Mouse (Mus musculus): ENCODE results near the gene Abcd1. TPM values are rescaled to one million over a fixed set of nuclear protein-coding genes. Genes with fewer than 3 reads are reported as not detected.

Abcd1 gene
- polyA plus RNA-seq, 1 experiment: 18.2 TPM

DNA sequence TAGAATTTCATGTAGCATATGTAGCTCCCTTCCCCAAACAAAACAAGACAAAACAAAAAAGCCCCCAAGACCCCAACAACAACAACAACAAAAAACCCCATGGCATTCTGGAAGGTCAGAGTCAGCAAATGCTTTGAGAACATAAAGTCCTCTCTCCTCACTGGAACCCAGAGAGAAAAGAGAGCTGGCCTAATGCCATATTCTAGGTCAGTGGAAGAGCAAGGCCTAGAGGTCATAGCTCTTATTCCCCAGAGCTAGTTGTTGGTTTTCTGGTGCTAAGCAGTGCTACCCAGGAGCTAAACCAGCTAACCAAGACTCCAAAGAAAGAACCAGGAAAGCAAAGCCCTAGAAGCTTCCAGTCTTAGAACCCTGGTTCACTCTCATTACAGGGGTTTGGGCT, 69.3 kb downstream of the Abcd1 start:
- TF ChIP-seq GATA1 (IDR thresholded peaks at IDR 0.05; ENCODE audit: low read length): no peak

DNA sequence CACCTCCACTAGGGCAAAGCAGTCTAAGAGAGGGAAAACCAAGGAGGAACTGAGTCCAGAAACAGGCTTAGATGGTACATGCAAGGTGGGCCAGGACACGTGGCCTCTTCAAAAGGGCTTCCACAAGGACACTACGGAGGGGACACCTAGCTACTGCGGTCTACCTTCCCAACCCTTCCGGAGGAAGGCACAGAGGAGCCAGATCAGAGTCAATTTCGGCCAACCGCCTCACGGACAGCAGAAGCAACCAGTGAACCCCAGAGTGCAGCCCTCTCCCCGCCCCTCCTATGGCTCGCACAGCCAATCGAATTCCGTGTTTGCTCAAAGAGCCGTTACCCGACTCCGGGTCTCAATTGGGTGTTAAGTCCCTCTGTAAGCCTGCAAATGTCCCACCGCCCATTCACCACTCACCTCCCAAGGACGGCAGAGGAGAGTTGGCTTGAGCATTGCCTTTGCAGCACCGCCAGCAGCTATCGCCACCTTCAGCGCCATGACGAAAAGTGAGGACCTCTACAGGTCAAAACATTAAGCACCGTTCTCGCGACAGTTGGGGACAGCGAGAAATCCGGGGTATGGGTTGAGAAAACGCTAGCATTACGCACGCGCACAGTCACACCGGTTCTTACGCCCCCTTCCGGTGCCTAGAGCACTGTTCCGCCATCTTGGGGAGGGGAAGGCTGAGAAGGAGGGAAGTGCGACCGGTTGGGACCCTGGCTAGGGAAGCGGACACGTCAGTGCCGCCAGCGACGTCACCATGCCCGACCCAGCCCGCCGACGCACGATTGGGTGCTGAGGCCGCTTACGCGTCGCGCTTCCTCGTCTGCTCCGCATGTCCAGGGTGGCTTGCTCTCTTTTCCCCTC, 70.2 kb downstream of the Abcd1 start, which contains the start of the genes Idh3g and Ssr4:
Gene Idh3g, minus strand, starts transcription at position 534 of the 861 bp plus-strand sequence.
Gene Ssr4, plus strand, starts transcription at position 665 of the 861 bp plus-strand sequence.
- TF ChIP-seq GATA1 (IDR thresholded peaks at IDR 0.05; ENCODE audit: low read length): no peak

DNA sequence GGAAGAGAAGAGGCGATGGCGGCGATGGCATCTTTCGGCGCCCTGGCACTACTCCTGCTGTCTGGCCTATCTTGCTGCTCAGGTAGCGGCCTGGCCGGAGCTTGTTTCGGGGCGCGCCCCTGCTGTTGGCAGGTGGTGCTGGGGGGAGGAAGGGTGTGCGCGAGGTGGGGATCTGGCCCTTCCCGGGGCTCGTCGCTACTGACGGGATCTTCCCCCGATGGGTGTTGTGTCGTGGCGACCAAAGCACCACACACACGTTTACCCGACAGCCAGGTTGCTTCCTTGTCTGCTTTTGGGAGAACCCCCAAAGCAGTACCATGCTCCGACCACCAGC, 70.8 kb downstream of the Abcd1 start:
- TF ChIP-seq GATA1 (IDR thresholded peaks at IDR 0.05; ENCODE audit: low read length): no peak

Other genes starting within 250 kb of the Abcd1 start
- gene Bgn, start 233.0 kb upstream of the Abcd1 start, polyA plus RNA-seq (2012): not detected in 2 replicates
- gene Atp2b3, start 213.5 kb upstream of the Abcd1 start, polyA plus RNA-seq (2012): not detected in 2 replicates
- 0.06 TPM in 2 replicates for gene Dusp9, start 77.2 kb upstream of the Abcd1 start, polyA plus RNA-seq (2012)
- not detected in 2 replicates for gene Pnck, start 56.5 kb upstream of the Abcd1 start, polyA plus RNA-seq (2012)
- gene Slc6a8, start 43.4 kb upstream of the Abcd1 start, polyA plus RNA-seq (2012): 4.1 and 4.5 TPM in 2 replicates
- gene Bcap31, start 422 bp upstream of the Abcd1 start, polyA plus RNA-seq (2012): 8.6 and 10.7 TPM in 2 replicates
- not detected in 2 replicates for gene Plxnb3, start 40.5 kb downstream of the Abcd1 start, polyA plus RNA-seq (2012)
- not detected in 2 replicates for gene Srpk3, start 57.8 kb downstream of the Abcd1 start, polyA plus RNA-seq (2012)
- 31.6 and 36.9 TPM in 2 replicates for gene Idh3g, start 70.3 kb downstream of the Abcd1 start, polyA plus RNA-seq (2012)
- gene Ssr4, start 70.4 kb downstream of the Abcd1 start, polyA plus RNA-seq (2012): 18.1 and 22.8 TPM in 2 replicates
- not detected in 2 replicates for gene Pdzd4, start 108.4 kb downstream of the Abcd1 start, polyA plus RNA-seq (2012)
- gene Avpr2, start 175.5 kb downstream of the Abcd1 start, polyA plus RNA-seq (2012): not detected in 2 replicates
- gene L1cam, start 179.5 kb downstream of the Abcd1 start, polyA plus RNA-seq (2012): not detected in 2 replicates
- 0.82 and 1.1 TPM in 2 replicates for gene Arhgap4, start 205.3 kb downstream of the Abcd1 start, polyA plus RNA-seq (2012)
- 198 and 297 TPM in 2 replicates for gene Naa10, start 205.3 kb downstream of the Abcd1 start, polyA plus RNA-seq (2012)
- 30.4 and 144 TPM in 2 replicates for gene Renbp, start 214.3 kb downstream of the Abcd1 start, polyA plus RNA-seq (2012)
- 168 and 221 TPM in 2 replicates for gene Hcfc1, start 249.8 kb downstream of the Abcd1 start, polyA plus RNA-seq (2012)